Mouse (Mus musculus): ENCODE measurements around the gene Hemk1. TPM values are rescaled to one million over a fixed set of nuclear protein-coding genes. Genes with fewer than 3 reads are reported as not detected.

The Hemk1 gene
- polyA plus RNA-seq, 1 experiment from 2014 or later: 9.8 TPM

- Histone ChIP-seq H3K9ac (ENCODE audit: low read depth, low read length) (peak overlapping the region; percentile 71), H3K27me3 (replicated peaks; ENCODE audit: control insufficient read depth, insufficient read depth, low read length) (no peaks in the 10 kb centered on the region), H3K9me3 (ENCODE audit: control insufficient read depth, low read length) (no peaks in the 10 kb centered on the region), H3K4me3 (ENCODE audit: low read depth, low read length) (peak overlapping the region; percentile 57), H3K27ac (replicated peaks; ENCODE audit: low read depth, low read length) (no peak overlapping the region), H3K4me1 (ENCODE audit: control insufficient read depth, insufficient read depth, low read length) (0 out of 2 replicates have a peak, but pooled peaks cover 3% of the 10 kb centered on the region), H3K36me3 (ENCODE audit: control insufficient read depth, insufficient read depth, low read length) (peaks cover 26% of the 10 kb centered on the region), H3K4me2 (ENCODE audit: low read depth, low read length) (peak overlapping the region; percentile 76)
- DNase-seq (ENCODE audit: low spot score): no peak
- ATAC-seq (ENCODE audit: low read depth): no peak
- WGBS: 76% methylated on average over 4 of the region's 4 CpGs
These were observed 40.5 kb downstream of the Hemk1 start for GRCm38 (mm10) chr9:107297658-107298057.

- Histone ChIP-seq H3K9ac (ENCODE audit: low read depth, low read length) (peak overlapping the region; percentile 71), H3K27ac (replicated peaks; ENCODE audit: low read depth, low read length) (peak overlapping the region; percentile 69), H3K9me3 (ENCODE audit: control insufficient read depth, low read length) (no peaks in the 10 kb centered on the region), H3K4me2 (ENCODE audit: low read depth, low read length) (peak overlapping the region; percentile 76), H3K4me1 (ENCODE audit: control insufficient read depth, insufficient read depth, low read length) (0 out of 2 replicates have a peak, but pooled peaks cover 3% of the 10 kb centered on the region), H3K36me3 (ENCODE audit: control insufficient read depth, insufficient read depth, low read length) (peaks cover 23% of the 10 kb centered on the region), H3K4me3 (ENCODE audit: low read depth, low read length) (peak overlapping the region; percentile 57), H3K27me3 (replicated peaks; ENCODE audit: control insufficient read depth, insufficient read depth, low read length) (no peaks in the 10 kb centered on the region)
- ATAC-seq (ENCODE audit: low read depth) (peak; percentile 6; the same call in 1 of the 2 replicates), DNase-seq (ENCODE audit: low spot score) (no peak)
- 8% methylated on average over 16 of the region's 16 CpGs for WGBS
These were observed 41.1 kb downstream of the Hemk1 start for GRCm38 (mm10) chr9:107297059-107297458.

DNA sequence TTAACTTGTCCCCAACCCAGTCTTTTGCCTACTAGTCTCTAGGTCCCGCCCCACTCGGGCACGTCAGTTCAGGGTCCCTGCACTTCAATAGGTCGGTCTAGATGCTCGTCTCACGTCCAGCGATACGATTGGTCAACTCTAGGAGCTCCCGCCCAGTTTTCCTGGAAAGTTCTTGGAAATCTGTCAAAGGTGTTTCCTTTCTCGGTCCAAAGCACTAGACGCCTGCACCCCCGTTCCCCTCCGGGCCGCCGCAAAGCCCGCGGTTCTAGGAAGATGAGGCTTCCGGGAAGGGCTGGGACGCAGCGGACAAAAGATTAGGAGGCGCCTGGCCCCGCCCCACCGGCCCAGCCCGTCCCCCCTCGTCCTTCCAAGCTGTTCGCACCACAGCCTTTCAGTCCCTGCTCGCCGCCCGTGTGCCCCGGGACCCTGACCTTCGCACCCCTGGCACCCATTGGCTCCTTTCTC lies 41.6 kb downstream of the Hemk1 start:
- Histone ChIP-seq H3K4me1 (ENCODE audit: control insufficient read depth, insufficient read depth, low read length) (0 out of 2 replicates have a peak, but pooled peaks cover 3% of the 10 kb centered on the region), H3K9me3 (ENCODE audit: control insufficient read depth, low read length) (no peaks in the 10 kb centered on the region), H3K27me3 (replicated peaks; ENCODE audit: control insufficient read depth, insufficient read depth, low read length) (no peaks in the 10 kb centered on the region), H3K9ac (ENCODE audit: low read depth, low read length) (peak overlapping the region; percentile 71), H3K4me2 (ENCODE audit: low read depth, low read length) (peak overlapping the region; percentile 76), H3K36me3 (ENCODE audit: control insufficient read depth, insufficient read depth, low read length) (peaks cover 18% of the 10 kb centered on the region), H3K27ac (replicated peaks; ENCODE audit: low read depth, low read length) (peak overlapping the region; percentile 69), H3K4me3 (ENCODE audit: low read depth, low read length) (peak overlapping the region; percentile 57)
- under 1% methylated on average over 30 of the region's 31 CpGs for WGBS
- ATAC-seq (ENCODE audit: low read depth) (peak; percentile 98), DNase-seq (ENCODE audit: low spot score) (peak; percentile 97)

GRCm38 (mm10) chr9:107296041-107296440 lies 42.1 kb downstream of the Hemk1 start:
- DNase-seq (ENCODE audit: low spot score) (no peak), ATAC-seq (ENCODE audit: low read depth) (peak; percentile 16)
- Histone ChIP-seq H3K27ac (replicated peaks; ENCODE audit: low read depth, low read length) (peak overlapping the region; percentile 57; the same call in 1 of the 2 replicates), H3K9me3 (ENCODE audit: control insufficient read depth, low read length) (no peaks in the 10 kb centered on the region), H3K9ac (ENCODE audit: low read depth, low read length) (peak overlapping the region; percentile 71; the same call in 1 of the 2 replicates), H3K4me2 (ENCODE audit: low read depth, low read length) (peak overlapping the region; percentile 76), H3K27me3 (replicated peaks; ENCODE audit: control insufficient read depth, insufficient read depth, low read length) (no peaks in the 10 kb centered on the region), H3K4me1 (ENCODE audit: control insufficient read depth, insufficient read depth, low read length) (0 out of 2 replicates have a peak, but pooled peaks cover 3% of the 10 kb centered on the region), H3K36me3 (ENCODE audit: control insufficient read depth, insufficient read depth, low read length) (peaks cover 13% of the 10 kb centered on the region), H3K4me3 (ENCODE audit: low read depth, low read length) (peak overlapping the region; percentile 57)
- WGBS: 3% methylated on average over 13 of the region's 14 CpGs

GRCm38 (mm10) chr9:107296016-107296040 lies 42.3 kb downstream of the Hemk1 start, which contains the start of gene Cish:
Cish (plus strand) TSS chr9:107296026.
- no peak for DNase-seq (ENCODE audit: low spot score)
- ATAC-seq (ENCODE audit: low read depth): no peak
- no peaks in the 10 kb centered on the region for H3K9me3 ChIP-seq (ENCODE audit: control insufficient read depth, low read length)

GRCm38 (mm10) chr9:107295616-107296015 lies 42.5 kb downstream of the Hemk1 start:
- Histone ChIP-seq H3K9me3 (ENCODE audit: control insufficient read depth, low read length) (no peaks in the 10 kb centered on the region), H3K4me1 (ENCODE audit: control insufficient read depth, insufficient read depth, low read length) (0 out of 2 replicates have a peak, but pooled peaks cover 3% of the 10 kb centered on the region), H3K9ac (ENCODE audit: low read depth, low read length) (0 out of 2 replicates have a peak overlapping the region, but pooled peaks have one; percentile 71), H3K27ac (replicated peaks; ENCODE audit: low read depth, low read length) (no peak overlapping the region), H3K36me3 (ENCODE audit: control insufficient read depth, insufficient read depth, low read length) (peaks cover 9% of the 10 kb centered on the region; the same call in 1 of the 2 replicates), H3K27me3 (replicated peaks; ENCODE audit: control insufficient read depth, insufficient read depth, low read length) (no peaks in the 10 kb centered on the region), H3K4me3 (ENCODE audit: low read depth, low read length) (no peak overlapping the region), H3K4me2 (ENCODE audit: low read depth, low read length) (peak overlapping the region; percentile 76)
- no peak for DNase-seq (ENCODE audit: low spot score)
- 67% methylated on average over 4 of the region's 4 CpGs for WGBS
- ATAC-seq (ENCODE audit: low read depth): no peak

More at GRCm38 (mm10) chr9:107296016-107296040, 42.3 kb downstream of the Hemk1 start, which contains the start of gene Cish:
- Histone ChIP-seq H3K36me3 (ENCODE audit: control insufficient read depth, insufficient read depth, low read length) (peaks cover 11% of the 10 kb centered on the region), H3K4me3 (ENCODE audit: low read depth, low read length) (peak within 1 kb of the TSS; percentile 57), H3K27me3 (replicated peaks; ENCODE audit: control insufficient read depth, insufficient read depth, low read length) (no peaks in the 10 kb centered on the region), H3K9ac (ENCODE audit: low read depth, low read length) (peak within 1 kb of the TSS; percentile 71), H3K4me2 (ENCODE audit: low read depth, low read length) (peak within 1 kb of the TSS; percentile 76), H3K27ac (replicated peaks; ENCODE audit: low read depth, low read length) (peak within 1 kb of the TSS; percentile 69), H3K4me1 (ENCODE audit: control insufficient read depth, insufficient read depth, low read length) (0 out of 2 replicates have a peak, but pooled peaks cover 3% of the 10 kb centered on the region)

- no peak overlapping the region for H3K4me3 ChIP-seq (ENCODE audit: low read depth, low read length)
- DNase-seq (ENCODE audit: low spot score) (peak; percentile 70), ATAC-seq (ENCODE audit: low read depth) (no peak)
- no peaks in the 10 kb centered on the region for H3K27me3 ChIP-seq (replicated peaks; ENCODE audit: control insufficient read depth, insufficient read depth, low read length)
- H3K9ac ChIP-seq (ENCODE audit: low read depth, low read length): no peak overlapping the region
- no peaks in the 10 kb centered on the region for H3K9me3 ChIP-seq (ENCODE audit: control insufficient read depth, low read length)
- no peaks in the 10 kb centered on the region for H3K36me3 ChIP-seq (ENCODE audit: control insufficient read depth, insufficient read depth, low read length)
- H3K4me2 ChIP-seq (ENCODE audit: low read depth, low read length): no peak overlapping the region
- peaks cover 5% of the 10 kb centered on the region for H3K4me1 ChIP-seq (ENCODE audit: control insufficient read depth, insufficient read depth, low read length)
- 6% methylated on average over 6 of the region's 6 CpGs for WGBS
- H3K27ac ChIP-seq (replicated peaks; ENCODE audit: low read depth, low read length): no peak overlapping the region
These were observed 43.9 kb downstream of the Hemk1 start for GRCm38 (mm10) chr9:107294249-107294648.

- Histone ChIP-seq H3K27ac (replicated peaks; ENCODE audit: low read depth, low read length) (no peak overlapping the region), H3K4me1 (ENCODE audit: control insufficient read depth, insufficient read depth, low read length) (peaks cover 4% of the 10 kb centered on the region), H3K4me2 (ENCODE audit: low read depth, low read length) (no peak overlapping the region), H3K9me3 (ENCODE audit: control insufficient read depth, low read length) (no peaks in the 10 kb centered on the region), H3K9ac (ENCODE audit: low read depth, low read length) (no peak overlapping the region), H3K27me3 (replicated peaks; ENCODE audit: control insufficient read depth, insufficient read depth, low read length) (no peaks in the 10 kb centered on the region), H3K36me3 (ENCODE audit: control insufficient read depth, insufficient read depth, low read length) (no peaks in the 10 kb centered on the region), H3K4me3 (ENCODE audit: low read depth, low read length) (no peak overlapping the region)
- DNase-seq (ENCODE audit: low spot score) (peak; percentile 77), ATAC-seq (ENCODE audit: low read depth) (peak; percentile 45; the same call in 1 of the 2 replicates)
- 25% methylated on average over 10 of the region's 10 CpGs for WGBS
These were observed 47.3 kb downstream of the Hemk1 start for GRCm38 (mm10) chr9:107290897-107291296.
